Mouse (Mus musculus): ENCODE measurements around the gene Snca.

DNA sequence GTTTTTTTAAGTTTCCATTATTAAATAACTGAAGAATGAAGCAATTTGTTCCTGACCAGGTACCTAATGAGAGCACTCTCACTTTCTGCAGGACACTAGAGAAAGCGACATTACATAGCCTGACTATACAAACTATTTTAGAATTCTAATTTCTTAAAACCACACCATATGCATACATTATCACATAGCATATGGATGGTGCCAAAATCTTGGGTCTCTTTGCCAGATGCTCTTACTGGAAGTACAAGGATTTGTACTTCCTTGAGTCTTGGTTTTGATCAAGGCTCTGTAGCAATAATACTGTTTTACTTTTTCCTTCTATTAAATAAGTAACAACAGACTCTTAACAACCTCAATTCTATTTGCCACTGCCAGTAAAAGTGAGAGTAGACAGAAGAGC is 31.4 kb downstream of the Snca start:
- TF ChIP-seq POLR2A (IDR thresholded peaks at IDR 0.05; ENCODE audit: low read depth, low read length) (no peak), CTCF (IDR thresholded peaks at IDR 0.05; ENCODE audit: extremely low read depth, insufficient read length, insufficient replicate concordance, low read depth, low read length) (no peak)

Measured in small intestine, adult 2 months (tissue).